Mouse (Mus musculus): ENCODE results near the gene G3bp2. TPM values are rescaled to one million over a fixed set of nuclear protein-coding genes. Genes with fewer than 3 reads are reported as not detected.

The G3bp2 gene
- total RNA-seq, 2 experiments from 2014 or later, result 233 to 246 TPM

- Histone ChIP-seq H3K4me3 (no peak overlapping the region), H3K27ac (no peak overlapping the region)
- DNase-seq (ENCODE audit: low spot score in 2 of 2), result no peak
- no peak for TF ChIP-seq CTCF (conservative IDR thresholded peaks at IDR 0.05)
These were observed 30.0 kb upstream of the G3bp2 start for GRCm38 (mm10) chr5:92113484-92113883.

DNA sequence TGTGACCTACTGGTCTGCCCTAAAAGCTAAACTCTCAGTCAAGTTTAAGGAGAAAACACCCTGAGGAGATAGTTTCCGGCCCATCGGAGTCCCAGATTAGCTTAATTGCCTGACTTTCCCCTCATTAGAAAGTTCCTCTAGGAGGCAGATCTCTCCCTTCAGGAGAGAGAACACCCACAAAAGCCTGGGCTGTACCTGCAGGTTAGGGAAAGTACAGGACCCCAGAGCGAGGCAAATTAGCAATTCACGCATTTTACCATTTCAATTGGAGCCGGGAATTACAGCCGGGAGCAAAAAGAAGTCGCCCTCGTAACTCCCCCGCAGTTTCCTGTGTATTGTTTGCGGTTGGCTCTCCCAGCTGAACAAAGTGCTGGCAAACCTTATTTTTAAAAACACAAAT is 29.1 kb upstream of the G3bp2 start:
- Histone ChIP-seq H3K4me3 (peak overlapping the region; percentile 2; the same call in 1 of the 2 replicates), H3K27ac (no peak overlapping the region)
- TF ChIP-seq CTCF (conservative IDR thresholded peaks at IDR 0.05), result no peak
- DNase-seq (ENCODE audit: low spot score in 2 of 2), result no peak

- H3K27ac ChIP-seq, result no peak overlapping the region
- no peak for DNase-seq (ENCODE audit: low spot score in 2 of 2)
- TF ChIP-seq CTCF (conservative IDR thresholded peaks at IDR 0.05), result no peak
- H3K4me3 ChIP-seq, result peak overlapping the region; percentile 2; the same call in 1 of the 2 replicates
These were observed 28.7 kb upstream of the G3bp2 start for GRCm38 (mm10) chr5:92112175-92112574.

GRCm38 (mm10) chr5:92110818-92111355 is 27.4 kb upstream of the G3bp2 start:
- Histone ChIP-seq H3K27ac (no peak overlapping the region), H3K4me3 (no peak overlapping the region)
- DNase-seq (ENCODE audit: low spot score in 2 of 2), result no peak
- no peak for TF ChIP-seq CTCF (conservative IDR thresholded peaks at IDR 0.05)

DNA sequence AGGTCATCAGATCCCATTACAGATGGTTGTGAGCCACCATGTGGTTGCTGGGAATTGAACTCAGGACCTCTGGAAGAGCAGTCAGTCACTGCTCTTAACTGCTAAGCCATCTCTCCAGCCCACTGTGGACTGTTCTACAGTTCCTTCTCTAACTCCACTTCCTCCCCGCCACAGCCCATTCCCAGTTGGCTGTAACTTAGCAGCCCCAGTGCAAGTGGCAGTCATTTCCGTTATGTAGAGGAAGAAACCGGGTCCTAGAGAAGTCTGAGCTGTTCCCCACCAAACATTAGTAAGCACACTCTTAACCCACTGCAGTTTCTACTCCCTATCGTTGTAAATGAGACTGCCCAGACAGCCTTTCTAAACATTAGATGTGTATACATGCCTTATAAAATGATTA is 23.8 kb upstream of the G3bp2 start:
- no peak for TF ChIP-seq CTCF (conservative IDR thresholded peaks at IDR 0.05)
- Histone ChIP-seq H3K4me3 (no peak overlapping the region), H3K27ac (no peak overlapping the region)
- DNase-seq (ENCODE audit: low spot score in 2 of 2), result no peak

DNA sequence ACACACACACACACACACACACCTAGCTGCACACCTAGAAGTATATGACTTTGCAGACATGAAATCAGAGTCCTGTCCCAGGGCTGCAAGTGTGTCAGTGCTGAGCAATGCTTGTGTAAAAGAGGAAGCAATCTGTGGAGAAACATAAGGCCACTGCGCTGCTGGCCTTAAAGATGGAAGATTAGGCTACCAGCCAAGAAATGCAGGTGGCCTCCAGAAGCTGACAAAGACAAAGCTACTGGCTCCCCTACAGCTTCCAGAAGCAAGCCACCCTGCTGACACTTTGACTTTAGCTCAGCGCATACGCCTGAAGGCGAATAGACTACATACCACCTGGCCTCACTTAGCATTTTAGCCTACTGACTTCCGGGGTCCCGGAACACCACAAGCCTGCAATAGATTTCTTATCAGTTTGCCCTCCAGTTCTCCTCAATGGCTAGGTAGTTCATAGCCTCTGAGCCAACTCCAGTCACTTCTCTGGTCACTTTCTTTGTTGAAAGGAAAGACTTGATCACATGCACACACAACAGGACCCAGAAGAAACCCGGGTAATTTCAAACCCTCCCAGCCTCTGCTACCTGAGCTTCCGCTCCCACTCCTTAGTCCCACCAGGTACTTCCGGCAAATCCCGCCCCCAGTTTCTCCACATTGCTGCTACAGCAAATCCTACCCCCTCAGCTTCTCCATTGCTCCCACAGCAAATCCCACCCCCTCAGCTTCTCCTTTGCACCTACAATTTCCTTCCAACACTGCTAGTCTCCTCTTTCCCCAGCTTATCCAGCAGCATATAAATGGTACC is 23.0 kb upstream of the G3bp2 start:
- Histone ChIP-seq H3K4me3 (no peak overlapping the region), H3K27ac (no peak overlapping the region)
- TF ChIP-seq CTCF (conservative IDR thresholded peaks at IDR 0.05), result no peak
- no peak for DNase-seq (ENCODE audit: low spot score in 2 of 2)

- Histone ChIP-seq H3K27ac (peak overlapping the region; percentile 55), H3K4me3 (no peak overlapping the region)
- no peak for TF ChIP-seq CTCF (conservative IDR thresholded peaks at IDR 0.05)
- DNase-seq (ENCODE audit: low spot score in 2 of 2), result no peak
These were observed 20.4 kb upstream of the G3bp2 start for GRCm38 (mm10) chr5:92103816-92104415.

DNA sequence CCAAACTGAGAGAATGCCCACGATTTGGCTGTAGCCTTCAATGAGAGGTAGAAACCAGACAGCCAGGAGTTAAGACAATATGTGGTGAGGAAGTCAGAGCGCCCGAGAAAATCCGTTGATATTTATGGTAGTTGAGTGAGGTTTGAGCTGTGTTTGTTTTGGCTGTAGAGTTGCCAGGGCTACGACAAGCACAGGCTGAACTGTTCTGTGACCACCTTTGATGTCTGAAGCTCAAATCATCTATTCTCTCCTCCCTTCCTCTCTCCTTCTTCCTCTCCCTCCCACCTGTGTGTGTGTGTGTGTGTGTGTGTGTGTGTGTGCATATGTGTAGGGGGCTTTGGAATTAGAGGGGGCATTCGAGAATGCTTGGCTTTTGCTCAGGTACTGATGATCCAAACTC is 19.5 kb upstream of the G3bp2 start:
- DNase-seq (ENCODE audit: low spot score in 2 of 2), result no peak
- Histone ChIP-seq H3K27ac (peak overlapping the region; percentile 55; the same call in 1 of the 2 replicates), H3K4me3 (no peak overlapping the region)
- TF ChIP-seq CTCF (conservative IDR thresholded peaks at IDR 0.05), result no peak

DNA sequence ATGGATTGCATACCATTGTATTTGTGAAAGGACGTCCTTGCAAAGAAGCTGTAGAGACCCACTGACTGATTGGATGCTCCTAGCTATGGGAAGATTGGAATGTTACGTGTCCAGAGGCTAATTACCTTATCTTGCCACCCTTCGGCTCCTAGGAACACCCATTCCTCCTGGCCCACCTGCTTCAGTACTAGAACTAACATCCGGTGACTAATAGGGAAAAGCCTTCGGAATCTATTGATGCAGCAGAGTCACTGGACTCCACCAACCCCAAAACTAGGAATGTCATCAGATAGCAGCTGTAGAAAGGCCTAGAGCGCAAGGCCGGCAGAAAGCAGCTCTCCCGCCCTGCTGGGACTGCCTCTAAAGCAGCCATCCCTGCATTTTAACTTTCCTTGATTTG is 18.1 kb upstream of the G3bp2 start:
- Histone ChIP-seq H3K4me3 (no peak overlapping the region), H3K27ac (no peak overlapping the region)
- no peak for DNase-seq (ENCODE audit: low spot score in 2 of 2)
- no peak for TF ChIP-seq CTCF (conservative IDR thresholded peaks at IDR 0.05)

- no peak for DNase-seq (ENCODE audit: low spot score in 2 of 2)
- Histone ChIP-seq H3K27ac (no peak overlapping the region), H3K4me3 (no peak overlapping the region)
- no peak for TF ChIP-seq CTCF (conservative IDR thresholded peaks at IDR 0.05)
These were observed 15.0 kb upstream of the G3bp2 start for GRCm38 (mm10) chr5:92098351-92099109.

- H3K27ac ChIP-seq, result no peak overlapping the region
- TF ChIP-seq CTCF (conservative IDR thresholded peaks at IDR 0.05), result no peak
- no peak overlapping the region for H3K4me3 ChIP-seq
- no peak for DNase-seq (ENCODE audit: low spot score in 2 of 2)
These were observed 14.3 kb upstream of the G3bp2 start for GRCm38 (mm10) chr5:92097779-92098178.

- Histone ChIP-seq H3K27ac (no peak overlapping the region), H3K4me3 (no peak overlapping the region)
- no peak for DNase-seq (ENCODE audit: low spot score in 2 of 2)
- TF ChIP-seq CTCF (conservative IDR thresholded peaks at IDR 0.05), result no peak
These were observed 13.3 kb upstream of the G3bp2 start for GRCm38 (mm10) chr5:92096786-92097185.

GRCm38 (mm10) chr5:92094062-92094415 is 10.5 kb upstream of the G3bp2 start:
- no peak for TF ChIP-seq CTCF (conservative IDR thresholded peaks at IDR 0.05)

More at GRCm38 (mm10) chr5:92094062-92094415, 10.5 kb upstream of the G3bp2 start:
- Histone ChIP-seq H3K4me3 (no peak overlapping the region), H3K27ac (no peak overlapping the region)
- DNase-seq (ENCODE audit: low spot score in 2 of 2), result no peak

Measured in layer of hippocampus, adult 2 months (tissue).